Mouse (Mus musculus) liver, embryonic 14.5 days (tissue): ENCODE measurements around the gene Plp1.

Experiments
- CTCF ChIP-seq: IDR thresholded peaks from 2 replicates; pipeline ENCODE4 v1.5.1; 2016; ENCODE audit warnings: antibody characterized with exemption, low read depth, control low read depth
- EP300 ChIP-seq: IDR thresholded peaks from 2 replicates; pipeline ENCODE4 v1.6.1; 2016; ENCODE audit warnings: antibody characterized with exemption, low read depth

- TF ChIP-seq EP300 (no peak), CTCF (no peak)
Observed at GRCm38 (mm10) chrX:136789446-136789845, 33.0 kb upstream of the Plp1 start.
